Mouse (Mus musculus) stomach, postnatal 0 days (tissue): ENCODE data around the gene Aunip. TPM values are rescaled to one million over a fixed set of nuclear protein-coding genes. Genes with fewer than 3 reads are reported as not detected.

Experiments used
- ATAC-seq: fragments of 200-750 bp; cut with Nextera tagmentation; 2 replicates; pipeline ENCODE4 v1.8.0; 2017; ENCODE audit not compliant: low FRiP score, low TSS enrichment
- DNase-seq: peaks from one replicate; pipeline ENCODE4 v3.0.0-alpha.2; 2016; ENCODE audit warnings: low spot score
- H3K27ac ChIP-seq: fragments of 300-500 bp; sonication (generic); replicated peaks from 2 replicates; pipeline ENCODE4 v1.5.1; 2014; ENCODE audit warnings: mild to moderate bottlenecking, control low read depth
- H3K27me3 ChIP-seq: fragments of 300-500 bp; sonication (generic); 2 replicates; pipeline ENCODE4 v1.6.1; 2014; ENCODE audit warnings: low read length; ENCODE audit not compliant: control insufficient read depth, insufficient read depth
- H3K36me3 ChIP-seq: fragments of 300-500 bp; sonication (generic); 2 replicates; pipeline ENCODE4 v1.6.1; 2014; ENCODE audit warnings: low read length, mixed read lengths; ENCODE audit not compliant: control insufficient read depth, insufficient read depth
- H3K4me1 ChIP-seq: fragments of 300-500 bp; sonication (generic); replicated peaks from 2 replicates; pipeline ENCODE4 v1.6.1; 2014; ENCODE audit warnings: antibody characterized with exemption; ENCODE audit not compliant: control insufficient read depth, insufficient read depth
- H3K4me2 ChIP-seq: fragments of 300-500 bp; sonication (generic); replicated peaks from 2 replicates; pipeline ENCODE4 v1.6.1; 2014; ENCODE audit warnings: low read depth, mild to moderate bottlenecking, control low read depth, moderate library complexity
- H3K4me3 ChIP-seq: fragments of 300-500 bp; sonication (generic); 2 replicates; pipeline ENCODE4 v1.5.1; 2014; ENCODE audit warnings: low read depth, low read length, control low read depth
- H3K9ac ChIP-seq: fragments of 300-500 bp; sonication (generic); 2 replicates; pipeline ENCODE4 v1.6.1; 2014; ENCODE audit warnings: mild to moderate bottlenecking, low read length, control low read depth, mixed read lengths
- H3K9me3 ChIP-seq: fragments of 300-500 bp; sonication (generic); 2 replicates; pipeline ENCODE4 v1.6.1; 2016; ENCODE audit warnings: low read length; ENCODE audit not compliant: control insufficient read depth
- CTCF ChIP-seq: IDR thresholded peaks from 2 replicates; pipeline ENCODE4 v1.5.1; 2016; ENCODE audit warnings: antibody characterized with exemption, low read depth, mild to moderate bottlenecking, moderate library complexity
- EP300 ChIP-seq: optimal IDR thresholded peaks from 2 replicates; pipeline ENCODE3; 2016; ENCODE audit warnings: antibody characterized with exemption
- WGBS: fragments of 180-500 bp; shearing (Covaris S2); extraction: QIAGEN DNeasy Blood & Tissue Kit; methylation state at CpG from one replicate; pipeline ENCODE4 v1.1.7; 2014; 5-methylcytosine and 5-hydroxymethylcytosine counted together
- polyA plus RNA-seq: library from polyadenylated mRNA; unstranded; fragments of >200 nt; fragmentation: Nextera tagmentation; extraction: Ambion mirVana; gene quantifications from 2 replicates; pipeline ENCODE4 v1.2.1, GENCODE M21; 2015

The Aunip gene
- polyA plus RNA-seq, 1 experiment from 2014 or later, result 3.5 TPM

GRCm38 (mm10) chr4:134474240-134474639 lies 36.6 kb upstream of the Aunip start:
- Histone ChIP-seq H3K36me3 (peaks cover 12% of the 10 kb centered on the region), H3K27me3 (no peaks in the 10 kb centered on the region), H3K4me3 (no peak overlapping the region), H3K27ac (no peak overlapping the region), H3K9ac (no peak overlapping the region), H3K4me2 (no peak overlapping the region), H3K9me3 (no peaks in the 10 kb centered on the region), H3K4me1 (no peaks in the 10 kb centered on the region)
- no peak for DNase-seq
- TF ChIP-seq CTCF (no peak), EP300 (no peak)
- no peak for ATAC-seq
- 81% methylated on average over 8 of the region's 8 CpGs for WGBS

DNA sequence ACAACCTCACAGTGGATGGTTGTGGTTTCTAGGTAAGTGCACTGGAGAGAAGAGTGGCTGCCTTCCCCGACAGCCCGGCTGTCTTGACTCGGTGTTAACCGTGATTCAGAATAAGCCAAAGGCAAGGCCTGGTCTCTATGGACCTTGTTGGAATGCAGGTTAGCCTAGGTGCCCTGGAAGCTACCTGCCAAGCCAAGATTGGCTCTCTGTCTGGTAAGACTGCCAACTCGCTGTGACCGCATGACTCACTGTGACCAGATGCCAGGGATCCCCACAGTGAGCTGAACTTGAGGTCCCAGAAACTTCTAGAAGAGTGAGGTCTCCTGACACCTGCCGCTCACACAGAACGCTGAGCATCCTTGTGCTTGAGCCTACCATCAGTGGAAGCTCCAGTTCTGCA lies 33.9 kb upstream of the Aunip start:
- 81% methylated on average over 8 of the region's 8 CpGs for WGBS
- H3K36me3 ChIP-seq, result peaks cover 12% of the 10 kb centered on the region
- ATAC-seq, result no peak

GRCm38 (mm10) chr4:134478031-134478430 lies 32.8 kb upstream of the Aunip start:
- no peak overlapping the region for H3K9ac ChIP-seq
- WGBS, result 4% methylated on average over 9 of the region's 9 CpGs

More for the DNA sequence above, 33.9 kb upstream of the Aunip start:
- no peaks in the 10 kb centered on the region for H3K4me1 ChIP-seq
- no peaks in the 10 kb centered on the region for H3K9me3 ChIP-seq
- H3K9ac ChIP-seq, result no peak overlapping the region
- DNase-seq, result no peak
- TF ChIP-seq EP300, result no peak
- no peak for TF ChIP-seq CTCF
- H3K4me2 ChIP-seq, result no peak overlapping the region
- no peaks in the 10 kb centered on the region for H3K27me3 ChIP-seq
- H3K4me3 ChIP-seq, result no peak overlapping the region
- no peak overlapping the region for H3K27ac ChIP-seq

DNA sequence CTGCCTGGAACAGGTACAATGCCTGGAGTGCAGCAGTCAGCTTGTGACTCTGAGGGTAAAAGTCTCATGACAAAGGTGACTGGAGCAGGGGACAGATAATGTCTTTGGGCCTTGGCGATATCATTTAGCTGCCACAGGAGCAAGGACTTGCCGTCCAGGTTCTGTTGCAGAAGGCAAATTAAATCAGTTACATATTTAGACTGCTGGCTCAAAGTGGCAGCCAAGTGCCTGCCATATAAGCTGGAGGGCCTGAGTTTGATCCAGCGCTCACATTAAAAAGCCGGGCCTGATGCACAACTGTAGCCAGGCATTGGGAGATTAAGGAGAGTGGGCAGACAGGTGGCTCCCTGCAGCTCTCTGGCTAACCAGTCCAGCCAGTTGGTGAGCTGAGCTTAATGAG lies 31.0 kb upstream of the Aunip start:
- Histone ChIP-seq H3K9me3 (no peaks in the 10 kb centered on the region), H3K4me3 (no peak overlapping the region), H3K27me3 (no peaks in the 10 kb centered on the region), H3K4me1 (no peaks in the 10 kb centered on the region), H3K4me2 (no peak overlapping the region), H3K9ac (no peak overlapping the region), H3K27ac (0 out of 2 replicates have a peak overlapping the region, but pooled peaks have one; percentile 8), H3K36me3 (peaks cover 4% of the 10 kb centered on the region; the same call in 1 of the 2 replicates)
- no peak for ATAC-seq
- TF ChIP-seq CTCF, result no peak
- TF ChIP-seq EP300, result no peak
- 80% methylated on average over 4 of the region's 4 CpGs for WGBS
- DNase-seq, result no peak

More at GRCm38 (mm10) chr4:134478031-134478430, 32.8 kb upstream of the Aunip start:
- ATAC-seq, result peak; percentile 39
- TF ChIP-seq EP300 (no peak), CTCF (peak; percentile 100)
- Histone ChIP-seq H3K4me2 (no peak overlapping the region), H3K9me3 (no peaks in the 10 kb centered on the region), H3K4me3 (no peak overlapping the region), H3K27me3 (no peaks in the 10 kb centered on the region), H3K27ac (no peak overlapping the region), H3K4me1 (no peaks in the 10 kb centered on the region), H3K36me3 (peaks cover 12% of the 10 kb centered on the region)
- DNase-seq, result peak; percentile 93

GRCm38 (mm10) chr4:134480864-134481263 lies 29.9 kb upstream of the Aunip start:
- ATAC-seq (peak; percentile 80), DNase-seq (peak; percentile 90)
- TF ChIP-seq CTCF (peak; percentile 97), EP300 (no peak)
- H3K4me1 ChIP-seq, result no peaks in the 10 kb centered on the region
- no peaks in the 10 kb centered on the region for H3K27me3 ChIP-seq
- no peak overlapping the region for H3K4me2 ChIP-seq
- WGBS, result 16% methylated on average over 6 of the region's 6 CpGs
- H3K9me3 ChIP-seq, result no peaks in the 10 kb centered on the region
- H3K4me3 ChIP-seq, result no peak overlapping the region
- no peak overlapping the region for H3K9ac ChIP-seq
- no peaks in the 10 kb centered on the region for H3K36me3 ChIP-seq
- 0 out of 2 replicates have a peak overlapping the region, but pooled peaks have one; percentile 35 for H3K27ac ChIP-seq

DNA sequence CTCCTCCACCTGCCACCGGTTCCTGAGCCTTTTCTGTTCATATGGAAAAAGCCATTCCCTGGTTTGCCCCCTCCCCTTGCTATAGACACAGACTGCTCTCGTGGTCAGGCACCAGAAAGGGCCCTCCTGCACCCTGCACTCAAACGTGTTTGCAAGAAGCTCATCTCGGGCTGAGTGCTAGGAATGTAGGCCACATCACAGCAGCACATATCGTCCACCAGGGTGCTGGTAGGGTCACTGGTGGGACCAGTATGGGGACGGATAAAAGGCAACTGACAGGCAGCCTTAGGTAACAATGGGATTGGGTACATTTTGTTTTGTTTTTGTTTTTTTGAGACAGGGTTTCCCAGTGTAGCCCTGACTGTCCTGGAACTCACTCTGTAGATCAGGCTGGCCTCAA lies 29.5 kb upstream of the Aunip start:
- no peak overlapping the region for H3K4me2 ChIP-seq
- no peaks in the 10 kb centered on the region for H3K9me3 ChIP-seq
- no peak overlapping the region for H3K4me3 ChIP-seq
- peak overlapping the region; percentile 35; the same call in 1 of the 2 replicates for H3K27ac ChIP-seq
- WGBS, result 50% methylated on average over 6 of the region's 6 CpGs
- no peaks in the 10 kb centered on the region for H3K36me3 ChIP-seq
- no peak overlapping the region for H3K9ac ChIP-seq
- no peak for ATAC-seq
- H3K4me1 ChIP-seq, result no peaks in the 10 kb centered on the region
- TF ChIP-seq CTCF (no peak), EP300 (no peak)
- no peak for DNase-seq
- no peaks in the 10 kb centered on the region for H3K27me3 ChIP-seq
